ENCODE assay signal across 8 mouse cellular contexts in the genomic region with DNA sequence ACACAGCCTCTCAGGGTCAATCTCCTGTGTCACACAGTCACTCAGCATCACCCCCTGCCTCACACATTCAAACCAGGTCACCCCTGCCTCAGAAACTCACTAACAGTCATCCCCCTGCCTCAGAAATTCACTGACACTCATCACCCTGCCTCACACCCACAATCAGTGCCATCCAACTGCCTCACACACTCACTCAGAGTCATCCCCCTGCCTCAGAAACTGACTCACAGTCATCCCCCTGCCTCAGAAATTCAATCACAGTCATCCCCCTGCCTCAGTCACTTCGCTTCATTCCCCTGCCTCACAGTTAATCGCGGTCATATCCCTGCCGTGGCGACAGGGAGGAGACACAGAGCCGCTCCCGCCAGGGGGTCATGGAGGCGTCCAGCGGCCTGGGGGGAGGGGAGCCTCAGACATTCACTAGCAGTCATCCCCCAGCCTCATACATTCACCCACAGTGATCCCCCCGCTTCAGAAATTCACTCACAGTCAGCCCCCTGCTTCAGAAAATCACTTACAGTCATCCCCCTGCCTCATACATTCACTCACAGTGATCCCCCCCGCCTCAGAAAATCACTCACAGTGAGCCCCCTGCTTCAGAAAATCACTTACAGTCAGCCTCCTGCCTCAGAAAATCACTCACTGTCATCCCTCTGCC. TPM values are rescaled to one million over a fixed set of nuclear protein-coding genes. Genes with fewer than 3 reads are reported as not detected.
DNase-seq lines count a peak whose midpoint lies in the region; ATAC-seq and TF ChIP-seq lines count a peak whose summit lies in the region.
"Not testable (repeated sequence)": the region's sequence is repeated elsewhere in the genome, so short reads cannot be mapped to it uniquely, and the experiment has no call there.

No protein-coding gene starts in this region.

- TF ChIP-seq POLR2A in testis, adult 2 months (IDR thresholded peaks at IDR 0.05; ENCODE audit: control insufficient read depth, low read depth, low read length), result not testable (repeated sequence)

- 39% methylated on average over 6 of the region's 11 CpGs for WGBS in forebrain, embryonic 10.5 days
- 35% methylated on average over 6 of the region's 11 CpGs for WGBS in limb, embryonic 15.5 days
- WGBS in midbrain, postnatal 0 days, result 40% methylated on average over 11 of the region's 11 CpGs

- not testable (repeated sequence) for TF ChIP-seq CTCF in midbrain, postnatal 0 days (IDR thresholded peaks at IDR 0.05); testis, adult 2 months (IDR thresholded peaks at IDR 0.05; ENCODE audit: control insufficient read depth, insufficient read depth, insufficient replicate concordance, low read depth, low read length)

- H3K9me3 ChIP-seq in forebrain, embryonic 10.5 days, result peaks cover 19% of the 10 kb centered on the region
- H3K9me3 ChIP-seq in limb, embryonic 15.5 days, result not testable (repeated sequence)
- H3K9me3 ChIP-seq in midbrain, postnatal 0 days (ENCODE audit: low read length), result peaks cover 14% of the 10 kb centered on the region; the same call in 1 of the 2 replicates

- peak; percentile 78; the same call in 1 of the 2 replicates for ATAC-seq in limb, embryonic 15.5 days (ENCODE audit: insufficient number of reproducible peaks, low FRiP score, low TSS enrichment, low read depth)
- ATAC-seq in midbrain, postnatal 0 days (ENCODE audit: low FRiP score), result not testable (repeated sequence)

- not testable (repeated sequence) for H3K9ac ChIP-seq in limb, embryonic 15.5 days; midbrain, postnatal 0 days (replicated peaks; ENCODE audit: low read length, poor library complexity, severe bottlenecking)

- peak overlapping the region; percentile 12; the same call in 1 of the 2 replicates for H3K27ac ChIP-seq in forebrain, embryonic 10.5 days
- not testable (repeated sequence) for H3K27ac ChIP-seq in limb, embryonic 15.5 days; midbrain, postnatal 0 days (ENCODE audit: low read depth, low read length)
- H3K27ac ChIP-seq in testis, adult 2 months (ENCODE audit: control insufficient read depth, insufficient read depth, low read depth, low read length), result peak overlapping the region; percentile 79

- peaks cover 19% of the 10 kb centered on the region for H3K4me1 ChIP-seq in forebrain, embryonic 10.5 days
- H3K4me1 ChIP-seq in limb, embryonic 15.5 days; midbrain, postnatal 0 days (ENCODE audit: insufficient read depth, low read length); testis, adult 2 months (ENCODE audit: control insufficient read depth, insufficient read depth, low read length): not testable (repeated sequence)

- not testable (repeated sequence) for H3K4me3 ChIP-seq in forebrain, embryonic 10.5 days; limb, embryonic 15.5 days; midbrain, postnatal 0 days (ENCODE audit: low read depth, low read length); testis, adult 2 months (ENCODE audit: control insufficient read depth, low read depth, low read length)

- not testable (repeated sequence) for H3K4me2 ChIP-seq in limb, embryonic 15.5 days; midbrain, postnatal 0 days (ENCODE audit: low read depth, low read length, poor library complexity, severe bottlenecking)

- peak; percentile 70 for DNase-seq in ES-CJ7 (ENCODE audit: low read depth, low spot score)
- peak; percentile 60 for DNase-seq in brain, adult 2 months (ENCODE audit: low read depth, low spot score)
- DNase-seq in forebrain, embryonic 10.5 days (ENCODE audit: extremely low spot score, low spot score), result peak; percentile 15
- DNase-seq in induced T-regulatory cell, adult 2 months (ENCODE audit: low read depth), result peak; percentile 94
- DNase-seq in midbrain, postnatal 0 days (ENCODE audit: low spot score), result peak; percentile 12
- peak; percentile 67 to 90 for DNase-seq in urinary bladder, postnatal 4 days (ENCODE audit: low spot score in 2 of 2)

- H3K27me3 ChIP-seq in forebrain, embryonic 10.5 days (ENCODE audit: poor library complexity, severe bottlenecking); limb, embryonic 15.5 days; midbrain, postnatal 0 days (ENCODE audit: insufficient read depth, low read length); testis, adult 2 months (ENCODE audit: control insufficient read depth, insufficient read depth, low read length): not testable (repeated sequence)

- not testable (repeated sequence) for H3K36me3 ChIP-seq in forebrain, embryonic 10.5 days (replicated peaks); limb, embryonic 15.5 days; midbrain, postnatal 0 days (ENCODE audit: insufficient read depth, low read length); testis, adult 2 months (ENCODE audit: control insufficient read depth, insufficient read depth, low read length)

RNA-seq across cellular contexts. Expression of gene Gm21887, which starts 10.1 kb away (rescaled TPM):
- 249 and 311 TPM in 2 replicates for polyA plus RNA-seq in forebrain, embryonic 10.5 days (2016; fragmentation: Nextera tagmentation; extraction: Ambion mirVana)
- 133 and 163 TPM in 2 replicates for polyA plus RNA-seq in limb, embryonic 15.5 days (2015; fragmentation: Nextera tagmentation; extraction: Ambion mirVana)
- total RNA-seq in midbrain, postnatal 0 days (2014; rRNA removed), result 34.6 and 51.3 TPM in 2 replicates
- 193 and 201 TPM in 2 replicates for polyA plus RNA-seq in midbrain, postnatal 0 days (2015; fragmentation: Nextera tagmentation; extraction: Ambion mirVana)
- polyA plus RNA-seq in testis, adult 2 months (2012; rRNA removed), result 44.3 and 111 TPM in 2 replicates

Comparison
In these comparisons a context has a peak if more than half of its experiments do, and no peak if none do; other contexts are left out.
1. DNase-seq: peak in every context shown above with its lines; median percentile 94 in induced T-regulatory cell, adult 2 months; 78 in urinary bladder, postnatal 4 days; 70 in ES-CJ7; 60 in brain, adult 2 months; 15 in forebrain, embryonic 10.5 days; 12 in midbrain, postnatal 0 days.